Mouse (Mus musculus): ENCODE measurements at regions not wholly inside any gene's neighbourhood (a gene's known extent, or its start where the extent isn't known, plus 50 kb on each side); places are given as distances from the start of the nearest gene placed in this dataset.
"Not testable (repeated sequence)": the region's sequence is repeated elsewhere in the genome, so short reads cannot be mapped to it uniquely, and the experiment has no call there.

DNA sequence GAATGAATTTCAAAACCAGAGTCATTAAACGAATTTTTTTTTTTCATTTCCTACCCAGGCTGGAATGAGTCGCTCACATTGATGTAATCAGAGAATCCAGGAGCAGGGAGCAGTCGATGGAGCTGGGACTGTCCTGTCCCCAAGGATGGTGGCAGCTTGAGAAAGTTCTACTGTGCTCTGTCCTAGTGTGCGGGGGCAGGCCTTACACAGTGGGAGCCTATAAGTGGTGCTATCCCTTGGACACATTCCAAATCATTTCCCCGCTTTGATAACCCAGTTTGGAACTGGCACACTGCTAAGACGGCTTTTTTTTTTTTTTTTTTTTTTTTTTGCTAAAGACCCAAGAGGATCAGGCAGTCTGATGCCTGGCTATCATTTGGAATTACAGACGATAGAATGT, 137.5 kb upstream of the 1700056E22Rik start:
- Histone ChIP-seq H3K9ac (ENCODE audit: low read depth, low read length) (no peak overlapping the region), H3K4me2 (replicated peaks; ENCODE audit: low read depth, low read length) (no peak overlapping the region), H3K36me3 (ENCODE audit: control insufficient read depth, insufficient read depth, low read length) (no peaks in the 10 kb centered on the region), H3K4me1 (ENCODE audit: control insufficient read depth, insufficient read depth, low read length) (no peaks in the 10 kb centered on the region), H3K4me3 (ENCODE audit: low read length) (no peak overlapping the region), H3K27me3 (ENCODE audit: control insufficient read depth, insufficient read depth, low read length) (no peaks in the 10 kb centered on the region), H3K9me3 (ENCODE audit: control insufficient read depth, low read length) (no peaks in the 10 kb centered on the region), H3K27ac (ENCODE audit: low read depth, low read length) (no peak overlapping the region)
- WGBS: 64% methylated on average over 7 of the region's 7 CpGs
- ATAC-seq (ENCODE audit: low FRiP score, low TSS enrichment): no peak

GRCm38 (mm10) chr1:184170926-184171325, 136.8 kb upstream of the 1700056E22Rik start:
- ATAC-seq (ENCODE audit: low FRiP score, low TSS enrichment): no peak
- no peak overlapping the region for H3K4me2 ChIP-seq (replicated peaks; ENCODE audit: low read depth, low read length)
- WGBS: 73% methylated on average over 3 of the region's 3 CpGs
- no peak overlapping the region for H3K27ac ChIP-seq (ENCODE audit: low read depth, low read length)
- no peaks in the 10 kb centered on the region for H3K36me3 ChIP-seq (ENCODE audit: control insufficient read depth, insufficient read depth, low read length)
- H3K27me3 ChIP-seq (ENCODE audit: control insufficient read depth, insufficient read depth, low read length): no peaks in the 10 kb centered on the region
- H3K9me3 ChIP-seq (ENCODE audit: control insufficient read depth, low read length): no peaks in the 10 kb centered on the region
- H3K9ac ChIP-seq (ENCODE audit: low read depth, low read length): no peak overlapping the region
- no peaks in the 10 kb centered on the region for H3K4me1 ChIP-seq (ENCODE audit: control insufficient read depth, insufficient read depth, low read length)
- H3K4me3 ChIP-seq (ENCODE audit: low read length): no peak overlapping the region

GRCm38 (mm10) chr1:184169967-184170366, 135.9 kb upstream of the 1700056E22Rik start:
- H3K4me2 ChIP-seq (replicated peaks; ENCODE audit: low read depth, low read length): no peak overlapping the region
- no peak overlapping the region for H3K4me3 ChIP-seq (ENCODE audit: low read length)
- no peaks in the 10 kb centered on the region for H3K36me3 ChIP-seq (ENCODE audit: control insufficient read depth, insufficient read depth, low read length)
- no peak overlapping the region for H3K27ac ChIP-seq (ENCODE audit: low read depth, low read length)
- ATAC-seq (ENCODE audit: low FRiP score, low TSS enrichment): no peak
- WGBS: 40% methylated on average over 1 of the region's 1 CpGs
- no peak overlapping the region for H3K9ac ChIP-seq (ENCODE audit: low read depth, low read length)
- H3K9me3 ChIP-seq (ENCODE audit: control insufficient read depth, low read length): no peaks in the 10 kb centered on the region
- no peaks in the 10 kb centered on the region for H3K27me3 ChIP-seq (ENCODE audit: control insufficient read depth, insufficient read depth, low read length)
- H3K4me1 ChIP-seq (ENCODE audit: control insufficient read depth, insufficient read depth, low read length): no peaks in the 10 kb centered on the region

GRCm38 (mm10) chr1:184169034-184169783, 135.1 kb upstream of the 1700056E22Rik start:
- no peak overlapping the region for H3K9ac ChIP-seq (ENCODE audit: low read depth, low read length)
- no peaks in the 10 kb centered on the region for H3K4me1 ChIP-seq (ENCODE audit: control insufficient read depth, insufficient read depth, low read length)
- no peak overlapping the region for H3K4me3 ChIP-seq (ENCODE audit: low read length)
- H3K27me3 ChIP-seq (ENCODE audit: control insufficient read depth, insufficient read depth, low read length): no peaks in the 10 kb centered on the region
- no peak overlapping the region for H3K27ac ChIP-seq (ENCODE audit: low read depth, low read length)
- WGBS: 63% methylated on average over 7 of the region's 7 CpGs
- H3K4me2 ChIP-seq (replicated peaks; ENCODE audit: low read depth, low read length): no peak overlapping the region
- ATAC-seq (ENCODE audit: low FRiP score, low TSS enrichment): no peak
- no peaks in the 10 kb centered on the region for H3K36me3 ChIP-seq (ENCODE audit: control insufficient read depth, insufficient read depth, low read length)
- no peaks in the 10 kb centered on the region for H3K9me3 ChIP-seq (ENCODE audit: control insufficient read depth, low read length)

- 74% methylated on average over 2 of the region's 2 CpGs for WGBS
- H3K4me2 ChIP-seq (replicated peaks; ENCODE audit: low read depth, low read length): no peak overlapping the region
- no peaks in the 10 kb centered on the region for H3K9me3 ChIP-seq (ENCODE audit: control insufficient read depth, low read length)
- no peaks in the 10 kb centered on the region for H3K4me1 ChIP-seq (ENCODE audit: control insufficient read depth, insufficient read depth, low read length)
- H3K4me3 ChIP-seq (ENCODE audit: low read length): no peak overlapping the region
- H3K27ac ChIP-seq (ENCODE audit: low read depth, low read length): no peak overlapping the region
- no peak for ATAC-seq (ENCODE audit: low FRiP score, low TSS enrichment)
- no peaks in the 10 kb centered on the region for H3K36me3 ChIP-seq (ENCODE audit: control insufficient read depth, insufficient read depth, low read length)
- H3K27me3 ChIP-seq (ENCODE audit: control insufficient read depth, insufficient read depth, low read length): no peaks in the 10 kb centered on the region
- H3K9ac ChIP-seq (ENCODE audit: low read depth, low read length): no peak overlapping the region
These were observed 132.8 kb upstream of the 1700056E22Rik start for GRCm38 (mm10) chr1:184166951-184167350.

- H3K36me3 ChIP-seq (ENCODE audit: control insufficient read depth, insufficient read depth, low read length): not testable (repeated sequence)
- WGBS: 89% methylated on average over 2 of the region's 2 CpGs
These were observed 128.4 kb upstream of the 1700056E22Rik start for GRCm38 (mm10) chr1:184162526-184162925.

DNA sequence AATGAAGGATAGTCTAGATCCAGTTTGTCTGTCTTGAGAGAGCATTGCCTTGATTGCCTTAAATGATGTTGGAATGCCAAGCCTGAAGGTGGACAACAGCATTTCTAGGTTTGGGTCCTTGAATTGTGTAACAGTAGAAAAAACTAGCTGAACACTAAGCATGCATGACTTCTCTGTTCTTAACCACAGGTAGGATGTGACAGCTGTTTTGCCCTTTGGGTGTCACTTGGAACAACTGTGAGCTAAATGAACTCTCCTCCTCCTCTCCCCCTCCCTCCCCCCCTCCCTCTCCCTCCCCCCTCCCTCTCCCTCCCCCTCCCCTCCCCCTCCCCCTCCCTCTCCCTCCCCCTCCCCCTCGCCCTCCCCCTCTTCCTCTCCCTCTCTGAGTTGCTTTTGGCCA, 113.6 kb upstream of the 1700056E22Rik start:
- Histone ChIP-seq H3K4me1 (ENCODE audit: control insufficient read depth, insufficient read depth, low read length) (no peaks in the 10 kb centered on the region), H3K27ac (ENCODE audit: low read depth, low read length) (no peak overlapping the region), H3K36me3 (ENCODE audit: control insufficient read depth, insufficient read depth, low read length) (no peaks in the 10 kb centered on the region), H3K9me3 (ENCODE audit: control insufficient read depth, low read length) (no peaks in the 10 kb centered on the region), H3K4me2 (replicated peaks; ENCODE audit: low read depth, low read length) (no peak overlapping the region), H3K27me3 (ENCODE audit: control insufficient read depth, insufficient read depth, low read length) (no peaks in the 10 kb centered on the region), H3K9ac (ENCODE audit: low read depth, low read length) (no peak overlapping the region), H3K4me3 (ENCODE audit: low read length) (no peak overlapping the region)
- WGBS: no CpG with 5 or more reads among the region's 1 CpGs
- no peak for ATAC-seq (ENCODE audit: low FRiP score, low TSS enrichment)

More at GRCm38 (mm10) chr1:184162526-184162925, 128.4 kb upstream of the 1700056E22Rik start:
- H3K4me2 ChIP-seq (replicated peaks; ENCODE audit: low read depth, low read length); H3K4me1 ChIP-seq (ENCODE audit: control insufficient read depth, insufficient read depth, low read length); ATAC-seq (ENCODE audit: low FRiP score, low TSS enrichment); H3K9me3 ChIP-seq (ENCODE audit: control insufficient read depth, low read length); H3K27me3 ChIP-seq (ENCODE audit: control insufficient read depth, insufficient read depth, low read length); H3K27ac ChIP-seq (ENCODE audit: low read depth, low read length); H3K4me3 ChIP-seq (ENCODE audit: low read length); H3K9ac ChIP-seq (ENCODE audit: low read depth, low read length): not testable (repeated sequence)

DNA sequence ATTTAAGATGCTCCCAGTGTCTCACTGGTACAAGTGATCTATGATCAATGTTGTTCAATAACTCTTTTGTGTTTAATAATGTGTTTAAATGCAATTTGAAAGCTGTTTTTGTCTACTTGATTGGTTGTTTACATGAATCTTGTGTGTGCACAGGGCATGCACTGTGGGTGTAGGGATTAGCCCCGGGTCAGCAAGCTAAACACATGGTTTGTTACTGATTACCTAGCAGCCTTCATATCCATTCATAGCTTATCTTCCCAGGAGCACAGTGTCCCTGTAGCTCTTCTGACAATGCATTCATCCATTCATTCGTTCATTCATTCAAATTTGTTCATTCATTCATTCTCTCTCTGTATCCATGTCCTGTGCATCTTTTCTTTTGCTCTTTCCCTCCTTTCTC, 108.9 kb upstream of the 1700056E22Rik start:
- Histone ChIP-seq H3K27ac (ENCODE audit: low read depth, low read length) (no peak overlapping the region), H3K4me2 (replicated peaks; ENCODE audit: low read depth, low read length) (no peak overlapping the region), H3K4me3 (ENCODE audit: low read length) (no peak overlapping the region), H3K36me3 (ENCODE audit: control insufficient read depth, insufficient read depth, low read length) (no peaks in the 10 kb centered on the region), H3K4me1 (ENCODE audit: control insufficient read depth, insufficient read depth, low read length) (no peaks in the 10 kb centered on the region), H3K9me3 (ENCODE audit: control insufficient read depth, low read length) (no peaks in the 10 kb centered on the region), H3K27me3 (ENCODE audit: control insufficient read depth, insufficient read depth, low read length) (no peaks in the 10 kb centered on the region), H3K9ac (ENCODE audit: low read depth, low read length) (no peak overlapping the region)
- WGBS: 72% methylated on average over 2 of the region's 2 CpGs
- ATAC-seq (ENCODE audit: low FRiP score, low TSS enrichment): no peak

DNA sequence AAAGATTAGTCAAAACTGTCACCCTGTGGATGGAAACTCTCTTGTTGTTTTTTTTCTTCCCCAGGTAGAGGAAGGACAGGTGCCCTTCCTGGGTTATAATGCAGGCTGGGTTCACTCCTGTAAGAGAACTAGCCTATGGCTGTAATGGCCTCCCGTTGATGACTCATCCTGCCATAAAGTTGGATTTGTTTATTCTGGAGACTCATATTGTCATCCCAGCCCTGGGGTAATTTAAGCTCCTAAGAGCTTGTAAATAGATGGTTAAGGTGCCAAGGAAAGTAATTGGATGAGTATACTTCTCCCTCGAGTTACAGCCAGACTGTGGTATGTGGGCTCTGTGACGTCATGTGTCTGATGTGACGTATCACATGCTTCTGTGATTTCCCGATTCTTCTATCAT, 106.4 kb upstream of the 1700056E22Rik start:
- no peak overlapping the region for H3K4me3 ChIP-seq (ENCODE audit: low read length)
- no peaks in the 10 kb centered on the region for H3K27me3 ChIP-seq (ENCODE audit: control insufficient read depth, insufficient read depth, low read length)
- H3K4me1 ChIP-seq (ENCODE audit: control insufficient read depth, insufficient read depth, low read length): no peaks in the 10 kb centered on the region
- H3K27ac ChIP-seq (ENCODE audit: low read depth, low read length): no peak overlapping the region
- H3K9ac ChIP-seq (ENCODE audit: low read depth, low read length): no peak overlapping the region
- no peaks in the 10 kb centered on the region for H3K36me3 ChIP-seq (ENCODE audit: control insufficient read depth, insufficient read depth, low read length)
- H3K4me2 ChIP-seq (replicated peaks; ENCODE audit: low read depth, low read length): no peak overlapping the region
- WGBS: 49% methylated on average over 5 of the region's 5 CpGs
- ATAC-seq (ENCODE audit: low FRiP score, low TSS enrichment): no peak
- H3K9me3 ChIP-seq (ENCODE audit: control insufficient read depth, low read length): no peaks in the 10 kb centered on the region

Data from kidney, embryonic 14.5 days (tissue).